Mouse (Mus musculus): ENCODE results near the gene Armt1. TPM values are rescaled to one million over a fixed set of nuclear protein-coding genes. Genes with fewer than 3 reads are reported as not detected.
A peak's percentile ranks its signal among the peaks of the same experiment; 100 is the strongest.
"Not testable (repeated sequence)": the region's sequence is repeated elsewhere in the genome, so short reads cannot be mapped to it uniquely, and the experiment has no call there.

The Armt1 gene
- polyA plus RNA-seq, 1 experiment: 21.1 TPM

GRCm38 (mm10) chr10:4431746-4432122 lies 533 bp upstream of the Armt1 start:
- TF ChIP-seq POLR2A (IDR thresholded peaks at IDR 0.05; ENCODE audit: low read depth, low read length) (no peak), CTCF (IDR thresholded peaks at IDR 0.05; ENCODE audit: borderline replicate concordance, insufficient read depth, low read length) (no peak)
- Histone ChIP-seq H3K4me1 (ENCODE audit: control insufficient read depth, insufficient read depth, low read length) (peaks cover 3% of the 10 kb centered on the region; the same call in 1 of the 2 replicates), H3K4me3 (ENCODE audit: insufficient read depth, low read length) (peak overlapping the region; percentile 88), H3K27ac (ENCODE audit: insufficient read depth, low read length) (peak overlapping the region; percentile 23)

- Histone ChIP-seq H3K4me3 (ENCODE audit: insufficient read depth, low read length) (peak overlapping the region; percentile 99), H3K4me1 (ENCODE audit: control insufficient read depth, insufficient read depth, low read length) (peaks cover 3% of the 10 kb centered on the region; the same call in 1 of the 2 replicates), H3K27ac (ENCODE audit: insufficient read depth, low read length) (peak overlapping the region; percentile 86)
- TF ChIP-seq POLR2A (IDR thresholded peaks at IDR 0.05; ENCODE audit: low read depth, low read length) (no peak; the same call in 1 of the 2 replicates), CTCF (IDR thresholded peaks at IDR 0.05; ENCODE audit: borderline replicate concordance, insufficient read depth, low read length) (no peak)
These were observed 909 bp downstream of the Armt1 start for GRCm38 (mm10) chr10:4432996-4433755.

- peak overlapping the region; percentile 99; the same call in 1 of the 2 replicates for H3K4me3 ChIP-seq (ENCODE audit: insufficient read depth, low read length)
- H3K27ac ChIP-seq (ENCODE audit: insufficient read depth, low read length); H3K4me1 ChIP-seq (ENCODE audit: control insufficient read depth, insufficient read depth, low read length): not testable (repeated sequence)
These were observed 1.6 kb downstream of the Armt1 start for GRCm38 (mm10) chr10:4433871-4434270.

- 0 out of 2 replicates have a peak, but pooled peaks cover 3% of the 10 kb centered on the region for H3K4me1 ChIP-seq (ENCODE audit: control insufficient read depth, insufficient read depth, low read length)
- no peak overlapping the region for H3K4me3 ChIP-seq (ENCODE audit: insufficient read depth, low read length)
- H3K27ac ChIP-seq (ENCODE audit: insufficient read depth, low read length): no peak overlapping the region
- no peak for TF ChIP-seq POLR2A (IDR thresholded peaks at IDR 0.05; ENCODE audit: low read depth, low read length)
- no peak for TF ChIP-seq CTCF (IDR thresholded peaks at IDR 0.05; ENCODE audit: borderline replicate concordance, insufficient read depth, low read length)
These were observed 3.1 kb downstream of the Armt1 start for GRCm38 (mm10) chr10:4435416-4435815.

GRCm38 (mm10) chr10:4456409-4456808 lies 24.1 kb downstream of the Armt1 start:
- Histone ChIP-seq H3K4me3 (ENCODE audit: insufficient read depth, low read length) (no peak overlapping the region), H3K4me1 (ENCODE audit: control insufficient read depth, insufficient read depth, low read length) (no peaks in the 10 kb centered on the region), H3K27ac (ENCODE audit: insufficient read depth, low read length) (no peak overlapping the region)
- no peak for TF ChIP-seq CTCF (IDR thresholded peaks at IDR 0.05; ENCODE audit: borderline replicate concordance, insufficient read depth, low read length)
- TF ChIP-seq POLR2A (IDR thresholded peaks at IDR 0.05; ENCODE audit: low read depth, low read length): no peak

- TF ChIP-seq POLR2A (IDR thresholded peaks at IDR 0.05; ENCODE audit: low read depth, low read length) (no peak), CTCF (IDR thresholded peaks at IDR 0.05; ENCODE audit: borderline replicate concordance, insufficient read depth, low read length) (no peak)
- Histone ChIP-seq H3K4me1 (ENCODE audit: control insufficient read depth, insufficient read depth, low read length) (no peaks in the 10 kb centered on the region), H3K27ac (ENCODE audit: insufficient read depth, low read length) (no peak overlapping the region), H3K4me3 (ENCODE audit: insufficient read depth, low read length) (no peak overlapping the region)
These were observed 27.9 kb downstream of the Armt1 start for GRCm38 (mm10) chr10:4460201-4460600.

- Histone ChIP-seq H3K4me1 (ENCODE audit: control insufficient read depth, insufficient read depth, low read length) (no peaks in the 10 kb centered on the region), H3K27ac (ENCODE audit: insufficient read depth, low read length) (no peak overlapping the region), H3K4me3 (ENCODE audit: insufficient read depth, low read length) (no peak overlapping the region)
- no peak for TF ChIP-seq CTCF (IDR thresholded peaks at IDR 0.05; ENCODE audit: borderline replicate concordance, insufficient read depth, low read length)
- no peak for TF ChIP-seq POLR2A (IDR thresholded peaks at IDR 0.05; ENCODE audit: low read depth, low read length)
These were observed 33.5 kb downstream of the Armt1 start for GRCm38 (mm10) chr10:4465799-4466198.

- Histone ChIP-seq H3K4me1 (ENCODE audit: control insufficient read depth, insufficient read depth, low read length) (no peaks in the 10 kb centered on the region), H3K4me3 (ENCODE audit: insufficient read depth, low read length) (no peak overlapping the region)
- TF ChIP-seq POLR2A (IDR thresholded peaks at IDR 0.05; ENCODE audit: low read depth, low read length) (no peak), CTCF (IDR thresholded peaks at IDR 0.05; ENCODE audit: borderline replicate concordance, insufficient read depth, low read length) (no peak)
These were observed 37.1 kb downstream of the Armt1 start for GRCm38 (mm10) chr10:4469406-4469805.

GRCm38 (mm10) chr10:4473591-4473993 lies 41.3 kb downstream of the Armt1 start:
- H3K27ac ChIP-seq (ENCODE audit: insufficient read depth, low read length): no peak overlapping the region

More at GRCm38 (mm10) chr10:4469406-4469805, 37.1 kb downstream of the Armt1 start:
- H3K27ac ChIP-seq (ENCODE audit: insufficient read depth, low read length): no peak overlapping the region; the same call in 1 of the 2 replicates

GRCm38 (mm10) chr10:4475431-4475830 lies 43.2 kb downstream of the Armt1 start:
- TF ChIP-seq POLR2A (IDR thresholded peaks at IDR 0.05; ENCODE audit: low read depth, low read length) (no peak), CTCF (IDR thresholded peaks at IDR 0.05; ENCODE audit: borderline replicate concordance, insufficient read depth, low read length) (no peak)
- H3K4me1 ChIP-seq (ENCODE audit: control insufficient read depth, insufficient read depth, low read length): no peaks in the 10 kb centered on the region
- H3K27ac ChIP-seq (ENCODE audit: insufficient read depth, low read length): no peak overlapping the region
- no peak overlapping the region for H3K4me3 ChIP-seq (ENCODE audit: insufficient read depth, low read length)

More at GRCm38 (mm10) chr10:4473591-4473993, 41.3 kb downstream of the Armt1 start:
- no peak for TF ChIP-seq CTCF (IDR thresholded peaks at IDR 0.05; ENCODE audit: borderline replicate concordance, insufficient read depth, low read length)
- no peak for TF ChIP-seq POLR2A (IDR thresholded peaks at IDR 0.05; ENCODE audit: low read depth, low read length)
- Histone ChIP-seq H3K4me3 (ENCODE audit: insufficient read depth, low read length) (no peak overlapping the region), H3K4me1 (ENCODE audit: control insufficient read depth, insufficient read depth, low read length) (no peaks in the 10 kb centered on the region)

Data from embryonic fibroblast, embryonic 13.5 days (primary cell).